Mouse (Mus musculus): ENCODE measurements around the gene Scnm1.
A peak's percentile ranks its signal among the peaks of the same experiment; 100 is the strongest.
"Not testable (repeated sequence)": the region's sequence is repeated elsewhere in the genome, so short reads cannot be mapped to it uniquely, and the experiment has no call there.

Scnm1 gene

GRCm38 (mm10) chr3:95107308-95107707 is 26.5 kb downstream of the Scnm1 start:
- not testable (repeated sequence) for DNase-seq (ENCODE audit: low read depth, low spot score)

- DNase-seq (ENCODE audit: low read depth, low spot score) = peak; percentile 100
Observed at GRCm38 (mm10) chr3:95106338-95107117, 27.3 kb downstream of the Scnm1 start, which contains the start of gene Pip5k1a. TSS of gene Pip5k1a (minus strand) at chr3:95106930.

- DNase-seq (ENCODE audit: low read depth, low spot score) = no peak
Observed at GRCm38 (mm10) chr3:95105586-95106337, 28.0 kb downstream of the Scnm1 start.

GRCm38 (mm10) chr3:95105121-95105520 is 28.7 kb downstream of the Scnm1 start:
- DNase-seq (ENCODE audit: low read depth, low spot score) = no peak

GRCm38 (mm10) chr3:95100854-95101253 is 33.0 kb downstream of the Scnm1 start:
- no peak for DNase-seq (ENCODE audit: low read depth, low spot score)

GRCm38 (mm10) chr3:95088071-95088470 is 45.7 kb downstream of the Scnm1 start:
- no peak for DNase-seq (ENCODE audit: low read depth, low spot score)
